Mouse (Mus musculus) gastrocnemius, adult 8-10 months (tissue): ENCODE measurements at regions not wholly inside any gene's neighbourhood (a gene's known extent, or its start where the extent isn't known, plus 50 kb on each side); places are given as distances from the start of the nearest gene placed in this dataset.
A peak's percentile ranks its signal among the peaks of the same experiment; 100 is the strongest.

ENCODE experiments used
- DNase-seq, 2 experiments: peaks; one replicate each; pipeline ENCODE4 v3.0.0; 2022; ENCODE audit warnings: low spot score in 2 of 2

DNA sequence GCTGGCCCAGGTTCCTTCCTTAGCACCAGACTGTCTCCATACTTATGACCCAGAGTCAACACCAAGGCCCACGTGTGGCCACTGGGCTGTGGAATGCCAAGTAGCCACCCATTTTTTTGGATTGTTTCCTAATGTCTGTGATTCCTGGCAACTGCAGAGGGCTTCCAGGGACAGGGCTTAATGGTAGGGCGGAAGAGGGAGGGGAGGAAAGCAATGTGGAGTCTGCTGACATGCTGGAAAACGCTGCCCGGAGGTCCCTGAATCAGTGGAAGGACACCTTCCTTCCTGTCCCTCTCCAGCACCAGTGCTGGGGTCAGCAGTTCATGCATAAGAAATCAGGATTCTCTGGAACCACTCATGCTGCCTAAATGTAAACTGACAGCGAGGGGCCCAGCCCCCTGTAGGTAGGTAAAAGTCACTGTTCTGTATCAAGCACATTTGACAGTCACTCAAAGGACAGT, 90.8 kb downstream of the Iyd start:
- DNase-seq = no peak

- no peak for DNase-seq
Measured at GRCm38 (mm10) chr10:3633871-3634496, 93.9 kb downstream of the Iyd start.

GRCm38 (mm10) chr10:3644111-3644510, 96.1 kb upstream of the Plekhg1 start:
- DNase-seq = no peak

DNA sequence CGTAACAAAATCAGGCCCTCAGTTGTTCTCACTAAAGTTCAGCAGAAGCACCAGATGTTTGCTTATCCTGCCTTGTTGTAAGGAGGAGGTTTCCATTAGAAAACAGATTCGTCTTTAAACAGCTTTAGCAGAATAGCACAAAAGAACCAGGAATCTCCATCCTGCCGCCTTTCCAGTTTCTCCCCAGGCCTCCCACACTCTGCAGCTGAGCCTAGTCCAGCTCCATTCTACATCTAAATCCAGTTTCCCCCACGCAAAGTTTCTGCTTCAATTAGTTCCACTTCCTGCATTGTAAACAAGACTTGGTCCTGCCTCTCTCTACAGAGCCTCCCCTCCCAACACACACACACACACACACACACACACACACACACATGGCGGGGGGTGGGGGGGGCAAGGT, 95.1 kb upstream of the Plekhg1 start:
- no peak for DNase-seq

DNA sequence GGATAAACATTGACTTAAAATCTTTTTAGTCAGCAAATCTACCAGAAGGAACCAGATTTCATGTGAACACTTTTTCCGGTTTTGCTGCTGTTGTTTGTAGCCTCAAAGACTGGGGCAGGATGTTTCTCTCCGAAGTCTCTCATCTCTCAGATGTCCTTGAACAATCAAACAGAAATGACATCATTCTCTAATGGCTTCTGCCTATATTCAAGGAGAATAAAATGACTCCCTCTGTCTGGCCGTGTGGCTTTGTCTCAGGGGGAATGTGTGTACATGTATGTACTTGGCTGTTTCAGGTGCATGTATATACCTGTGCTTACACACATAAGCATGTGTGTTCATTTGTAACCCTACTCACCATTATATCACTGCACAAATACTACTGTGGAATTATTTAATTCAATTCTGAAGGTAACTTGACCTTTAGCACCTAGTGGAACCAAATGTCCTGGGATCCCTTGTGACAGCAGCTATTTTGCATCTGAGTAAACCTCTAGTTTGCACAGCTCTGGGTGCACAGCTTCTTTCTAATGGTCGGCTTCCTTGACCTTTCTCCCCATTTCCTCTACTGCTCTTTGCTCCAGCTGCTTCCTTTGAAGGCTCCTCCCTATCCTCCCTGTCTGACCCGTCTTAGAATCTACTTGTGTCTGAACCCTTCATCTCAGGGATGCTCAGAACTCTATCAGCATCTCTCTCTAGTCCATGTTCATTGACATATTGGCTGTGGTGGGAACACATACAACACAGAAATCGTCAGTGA, 93.8 kb upstream of the Plekhg1 start:
- DNase-seq = no peak

- no peak for DNase-seq
Measured at GRCm38 (mm10) chr10:3647811-3648731, 92.1 kb upstream of the Plekhg1 start.

GRCm38 (mm10) chr10:3649983-3650382, 90.2 kb upstream of the Plekhg1 start:
- no peak for DNase-seq

DNA sequence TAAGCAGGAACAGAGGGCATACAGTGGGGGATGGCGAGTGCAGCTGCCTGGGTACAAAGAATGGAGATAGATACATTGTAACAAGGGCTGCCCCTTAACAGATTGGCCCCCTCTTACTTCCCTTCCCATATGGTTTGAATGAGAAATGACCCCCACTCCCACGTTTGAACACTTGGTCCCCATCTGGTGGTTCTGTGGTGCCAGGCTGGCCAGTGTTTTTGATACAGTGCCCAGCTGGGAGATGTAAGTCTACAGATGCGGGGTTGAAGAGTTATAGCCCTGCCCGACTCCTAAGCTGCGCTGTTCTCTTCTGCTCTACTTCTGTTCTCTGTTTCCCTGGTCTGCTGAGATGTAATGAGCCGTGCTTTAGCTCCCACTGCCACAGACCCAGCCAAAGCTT, 89.6 kb upstream of the Plekhg1 start:
- DNase-seq = no peak

DNA sequence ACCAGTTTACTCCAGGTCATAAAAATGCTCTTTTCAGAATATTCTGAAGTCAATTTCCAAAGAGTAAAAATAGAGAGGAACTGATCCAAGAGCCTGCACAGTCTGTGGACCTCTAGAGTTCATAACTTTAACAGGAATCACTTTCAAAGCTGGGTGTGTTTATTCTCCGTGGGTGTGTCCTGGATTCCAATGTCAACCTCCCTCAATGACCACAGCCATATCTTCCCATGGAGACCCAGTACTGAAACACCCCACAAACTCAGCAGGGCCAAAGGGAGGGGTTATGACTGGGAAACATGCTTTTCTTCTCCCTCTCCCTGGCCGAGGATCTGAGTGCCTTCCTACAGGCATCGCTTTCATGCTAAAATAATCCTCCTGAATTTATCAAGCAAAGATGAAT, 87.6 kb upstream of the Plekhg1 start:
- DNase-seq = no peak

- DNase-seq = no peak
Measured at GRCm38 (mm10) chr10:3656081-3656480, 84.1 kb upstream of the Plekhg1 start.

- no peak for DNase-seq
Measured at GRCm38 (mm10) chr10:3662156-3662555, 78.0 kb upstream of the Plekhg1 start.

DNA sequence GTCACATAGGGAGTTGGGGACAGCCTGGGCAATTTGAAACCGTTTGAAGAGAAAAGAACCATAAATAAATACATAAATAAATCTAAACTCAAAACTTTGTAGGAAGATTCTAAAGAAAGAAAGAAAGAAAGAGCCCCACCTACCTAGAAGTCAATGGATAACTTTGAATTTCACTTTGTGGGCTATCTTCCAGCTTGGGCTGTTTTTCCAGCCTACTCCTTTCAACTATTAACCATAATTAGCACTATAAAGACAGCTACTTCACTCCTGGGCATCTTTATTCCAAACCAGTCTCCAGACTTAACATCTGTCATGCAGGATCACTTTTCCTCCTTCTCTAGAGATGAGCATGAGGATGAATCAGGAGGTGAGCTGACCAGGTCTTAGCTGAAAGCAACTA, 77.6 kb upstream of the Plekhg1 start:
- no peak for DNase-seq

DNA sequence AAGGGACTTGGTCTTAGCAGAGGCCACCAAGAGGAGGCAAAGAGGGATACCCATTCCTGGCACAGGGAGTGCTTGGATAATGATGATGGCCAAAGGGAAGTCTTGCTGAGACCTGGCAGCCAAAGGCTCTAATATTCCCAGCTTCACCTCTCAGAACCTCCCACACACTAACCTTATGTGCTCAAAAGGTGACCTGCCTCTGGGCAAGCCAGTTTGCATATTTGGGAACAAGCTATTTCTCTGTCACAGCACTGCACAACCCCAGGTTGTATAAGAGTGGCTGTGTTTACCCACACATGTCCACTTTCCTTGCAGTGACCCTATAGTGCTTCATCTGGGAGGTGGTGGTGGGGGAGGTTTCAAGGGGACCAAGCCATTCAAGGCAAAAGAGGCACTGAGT, 76.9 kb upstream of the Plekhg1 start:
- no peak for DNase-seq

- DNase-seq = peak; percentile 27 to 33
Measured at GRCm38 (mm10) chr10:3684481-3684880, 55.7 kb upstream of the Plekhg1 start.
